Mouse (Mus musculus): ENCODE measurements around the gene Dcst1.

DNA sequence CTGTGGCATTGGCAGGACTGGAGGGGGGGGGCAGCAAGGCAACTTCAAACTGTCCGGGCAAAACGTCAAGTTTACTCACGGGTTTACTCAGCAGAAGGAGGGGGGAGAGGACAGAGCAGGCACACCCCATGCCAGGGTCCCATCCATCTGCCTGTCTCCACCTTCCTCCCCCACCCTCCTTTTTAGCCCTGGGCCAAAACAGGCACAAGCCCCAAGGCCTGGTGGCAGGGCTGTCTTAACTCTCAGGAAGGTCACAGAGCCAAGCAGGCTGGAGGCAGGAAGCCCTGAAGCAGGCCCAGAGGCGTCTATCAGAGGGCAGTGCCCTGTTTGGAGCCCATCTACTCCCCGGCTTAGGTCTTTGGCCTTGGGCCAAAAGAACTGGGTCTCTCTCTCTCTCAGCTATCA lies 25.1 kb upstream of the Dcst1 start:
- no peak for TF ChIP-seq POLR2A (IDR thresholded peaks at IDR 0.05; ENCODE audit: low read depth, low read length)
- TF ChIP-seq CTCF (IDR thresholded peaks at IDR 0.05; ENCODE audit: borderline replicate concordance, insufficient read depth, low read length), result no peak

All from embryonic fibroblast, embryonic 13.5 days (primary cell).